Mouse (Mus musculus) MEL (cell line): Measurements from ENCODE around the gene Lrrc32. TPM values are rescaled to one million over a fixed set of nuclear protein-coding genes. Genes with fewer than 3 reads are reported as not detected.

Experiments
- DNase-seq: peaks from one replicate; pipeline ENCODE4 v3.0.0; 2011; ENCODE audit warnings: low read depth, low spot score
- H3K27ac ChIP-seq: 2 replicates; pipeline ENCODE4 v1.5.1; 2012; ENCODE audit warnings: low read depth, mild to moderate bottlenecking, control low read depth, low read length, moderate library complexity; ENCODE audit not compliant: control insufficient read depth
- H3K27me3 ChIP-seq, 2 experiments: fragments of 150-350 bp in 1 of 2; sonication (generic) in 1 of 2; 2 replicates each; pipeline ENCODE4 v1.6.1; 2012; ENCODE audit warnings: low read length in 2 of 2, mild to moderate bottlenecking in 2 of 2, improper control_type of control experiment in 1 of 2, moderate library complexity in 1 of 2; ENCODE audit not compliant: insufficient read depth in 2 of 2, control insufficient read depth in 1 of 2
- H3K36me3 ChIP-seq, 2 experiments: 2 replicates each; pipeline ENCODE4 v1.6.1; 2012 to 2014; ENCODE audit warnings: low read length in 2 of 2, improper control_type of control experiment in 1 of 2, inconsistent platforms in 1 of 2, mild to moderate bottlenecking in 1 of 2; ENCODE audit not compliant: insufficient read depth in 2 of 2, control insufficient read depth in 1 of 2
- H3K4me1 ChIP-seq, 2 experiments: fragments of 150-350 bp in 1 of 2; sonication (generic) in 1 of 2; 2 replicates each; pipeline ENCODE4 v1.6.1; 2012; ENCODE audit warnings: low read length in 2 of 2, improper control_type of control experiment in 1 of 2, mild to moderate bottlenecking in 1 of 2; ENCODE audit not compliant: insufficient read depth in 2 of 2, control insufficient read depth in 1 of 2
- H3K4me3 ChIP-seq, 2 experiments: fragments of 150-350 bp in 1 of 2; sonication (generic) in 1 of 2; 2 replicates each; pipeline ENCODE4 v1.5.1; 2012; ENCODE audit warnings: low read depth in 2 of 2, low read length in 2 of 2, mild to moderate bottlenecking in 2 of 2, moderate library complexity in 2 of 2, control low read depth in 1 of 2, improper control_type of control experiment in 1 of 2; ENCODE audit not compliant: control insufficient read depth in 1 of 2, insufficient read depth in 1 of 2
- H3K79me2 ChIP-seq: 2 replicates; pipeline ENCODE4 v1.6.1; 2012; ENCODE audit warnings: mild to moderate bottlenecking, low read length, moderate library complexity; ENCODE audit not compliant: control insufficient read depth, poor library complexity, insufficient read depth
- H3K9ac ChIP-seq: 2 replicates; pipeline ENCODE4 v1.6.1; 2012; ENCODE audit warnings: low read depth, mild to moderate bottlenecking, control low read depth, low read length, moderate library complexity; ENCODE audit not compliant: control insufficient read depth, poor library complexity, severe bottlenecking
- H3K9me3 ChIP-seq: fragments of 150-350 bp; sonication (generic); replicated peaks from 2 replicates; pipeline ENCODE4 v1.6.1; 2012; ENCODE audit warnings: mild to moderate bottlenecking, low read length, improper control_type of control experiment, moderate library complexity; ENCODE audit not compliant: insufficient read depth
- CHD1 ChIP-seq: IDR thresholded peaks from 2 replicates; pipeline ENCODE4 v1.6.1; 2012; ENCODE audit warnings: low read depth, mild to moderate bottlenecking, inconsistent platforms, low read length, improper control_type of control experiment
- CHD2 ChIP-seq: IDR thresholded peaks from 2 replicates; pipeline ENCODE4 v1.6.1; 2011; ENCODE audit warnings: low read length, improper control_type of control experiment
- GABPA ChIP-seq: IDR thresholded peaks from 2 replicates; pipeline ENCODE4 v1.6.1; 2012; ENCODE audit warnings: low read depth, mild to moderate bottlenecking, inconsistent platforms, low read length, improper control_type of control experiment, moderate library complexity
- GATA1 ChIP-seq: IDR thresholded peaks from 2 replicates; pipeline ENCODE4 v1.6.1; 2011; ENCODE audit warnings: low read depth, low read length, improper control_type of control experiment
- HCFC1 ChIP-seq: IDR thresholded peaks from 2 replicates; pipeline ENCODE4 v1.6.1; 2012; ENCODE audit warnings: low read depth, mild to moderate bottlenecking, inconsistent platforms, low read length, improper control_type of control experiment, moderate library complexity
- MAZ ChIP-seq: IDR thresholded peaks from 2 replicates; pipeline ENCODE4 v1.6.1; 2012; ENCODE audit warnings: low read depth, mild to moderate bottlenecking, inconsistent platforms, low read length, improper control_type of control experiment
- MEF2A ChIP-seq: IDR thresholded peaks from 2 replicates; pipeline ENCODE4 v1.6.1; 2014; ENCODE audit warnings: low read depth, mild to moderate bottlenecking, inconsistent platforms, low read length, improper control_type of control experiment; ENCODE audit not compliant: poor library complexity, insufficient replicate concordance, severe bottlenecking; ENCODE audit errors: extremely low read depth
- MYB ChIP-seq: IDR thresholded peaks from 2 replicates; pipeline ENCODE4 v1.6.1; 2011; ENCODE audit warnings: mild to moderate bottlenecking, low read depth, low read length, improper control_type of control experiment
- MYC ChIP-seq: IDR thresholded peaks from 2 replicates; pipeline ENCODE4 v1.6.1; 2011; ENCODE audit warnings: low read depth, mild to moderate bottlenecking, low read length, improper control_type of control experiment, moderate library complexity
- RCOR1 ChIP-seq: IDR thresholded peaks from 2 replicates; pipeline ENCODE4 v1.6.1; 2012; ENCODE audit warnings: low read depth, mild to moderate bottlenecking, inconsistent platforms, low read length, improper control_type of control experiment
- SIN3A ChIP-seq: IDR thresholded peaks from 2 replicates; pipeline ENCODE4 v1.6.1; 2012; ENCODE audit warnings: low read length, improper control_type of control experiment, inconsistent platforms
- UBTF ChIP-seq: IDR thresholded peaks from 2 replicates; pipeline ENCODE4 v1.6.1; 2012; ENCODE audit warnings: low read depth, mild to moderate bottlenecking, inconsistent platforms, low read length, improper control_type of control experiment, moderate library complexity, borderline replicate concordance; ENCODE audit not compliant: insufficient read depth
- USF2 ChIP-seq, 2 experiments: IDR thresholded peaks; 2 replicates each; pipeline ENCODE4 v1.6.1; 2011 to 2012; ENCODE audit warnings: improper control_type of control experiment in 2 of 2, low read length in 2 of 2, borderline replicate concordance in 1 of 2, inconsistent platforms in 1 of 2, low read depth in 1 of 2, mild to moderate bottlenecking in 1 of 2; ENCODE audit not compliant: insufficient read depth in 1 of 2
- ZKSCAN1 ChIP-seq: IDR thresholded peaks from 2 replicates; pipeline ENCODE4 v1.6.1; 2012; ENCODE audit warnings: low read depth, mild to moderate bottlenecking, inconsistent platforms, low read length, improper control_type of control experiment, moderate library complexity
- ZMIZ1 ChIP-seq: IDR thresholded peaks from 2 replicates; pipeline ENCODE4 v1.6.1; 2012; ENCODE audit warnings: low read depth, mild to moderate bottlenecking, inconsistent platforms, low read length, improper control_type of control experiment, moderate library complexity
- polyA plus RNA-seq, 2 experiments: library from polyadenylated mRNA; stranded (reverse) in 1 of 2; unstranded in 1 of 2; fragments of >175 nt in 1 of 2; fragments of >200 nt in 1 of 2; gene quantifications; 2 replicates each; pipeline versions ENCODE4 v1.2.1 to v1.2.4; 2012; ENCODE audit warnings: low replicate concordance in 2 of 2, low read depth in 1 of 2; ENCODE audit not compliant: insufficient read length in 2 of 2, insufficient read depth in 1 of 2, missing spikeins in 1 of 2
- total RNA-seq: library from RNA; depleted of rRNA; stranded (reverse); fragments of 300-350 nt; gene quantifications from 2 replicates; pipeline ENCODE4 v1.2.3, GENCODE M21; 2012

Gene Lrrc32
- total and polyA plus RNA-seq, 3 experiments: not detected

DNA sequence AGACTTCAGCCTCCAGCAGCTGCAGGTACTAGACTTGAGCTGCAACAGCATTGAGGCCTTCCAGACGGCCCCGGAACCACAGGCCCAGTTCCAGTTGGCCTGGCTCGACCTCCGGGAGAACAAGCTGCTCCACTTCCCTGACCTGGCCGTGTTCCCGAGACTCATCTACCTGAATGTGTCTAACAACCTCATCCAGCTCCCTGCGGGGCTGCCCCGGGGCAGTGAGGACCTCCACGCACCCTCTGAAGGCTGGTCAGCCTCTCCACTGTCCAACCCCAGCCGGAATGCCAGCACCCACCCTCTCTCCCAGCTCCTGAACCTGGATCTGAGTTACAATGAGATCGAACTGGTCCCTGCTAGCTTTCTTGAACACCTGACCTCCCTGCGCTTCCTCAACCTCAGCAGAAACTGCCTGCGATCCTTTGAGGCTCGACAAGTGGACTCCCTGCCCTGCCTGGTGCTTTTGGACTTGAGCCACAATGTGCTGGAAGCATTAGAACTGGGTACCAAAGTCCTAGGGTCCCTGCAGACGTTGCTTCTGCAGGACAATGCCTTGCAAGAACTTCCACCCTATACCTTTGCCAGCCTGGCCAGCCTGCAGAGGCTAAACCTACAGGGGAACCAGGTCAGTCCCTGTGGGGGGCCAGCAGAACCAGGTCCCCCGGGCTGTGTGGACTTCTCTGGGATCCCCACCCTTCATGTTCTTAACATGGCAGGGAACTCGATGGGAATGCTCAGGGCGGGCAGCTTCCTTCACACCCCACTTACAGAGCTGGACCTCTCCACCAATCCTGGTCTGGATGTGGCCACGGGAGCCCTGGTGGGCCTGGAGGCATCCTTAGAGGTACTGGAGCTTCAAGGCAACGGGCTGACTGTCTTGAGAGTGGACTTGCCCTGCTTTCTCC is 9.8 kb downstream of the Lrrc32 start:
- no peak for TF ChIP-seq SIN3A
- TF ChIP-seq, all 39 proteins: peak for 0
- H3K79me2 ChIP-seq: no peaks in the 10 kb centered on the region
- H3K9ac ChIP-seq: no peak overlapping the region
- no peak overlapping the region for H3K27ac ChIP-seq
- no peaks in the 10 kb centered on the region for H3K4me1 ChIP-seq
- no peaks in the 10 kb centered on the region for H3K9me3 ChIP-seq
- H3K36me3 ChIP-seq: no peaks in the 10 kb centered on the region
- H3K27me3 ChIP-seq: peaks cover 0 to 5% of the 10 kb centered on the region in 2 experiments; a peak in 3 of 4 replicates
- no peak for DNase-seq
- H3K4me3 ChIP-seq: no peak overlapping the region

- no peak for DNase-seq
- Histone ChIP-seq H3K36me3 (no peaks in the 10 kb centered on the region), H3K9ac (no peak overlapping the region), H3K27ac (no peak overlapping the region), H3K9me3 (no peaks in the 10 kb centered on the region), H3K79me2 (no peaks in the 10 kb centered on the region), H3K27me3 (peaks cover 0 to 5% of the 10 kb centered on the region in 2 experiments; a peak in 3 of 4 replicates), H3K4me3 (no peak overlapping the region), H3K4me1 (no peaks in the 10 kb centered on the region)
- no peak for TF ChIP-seq UBTF
- no peak for TF ChIP-seq CHD1
- no peak for TF ChIP-seq MYC
- TF ChIP-seq RCOR1: no peak
- no peak for TF ChIP-seq MYB
- no peak for TF ChIP-seq HCFC1
- TF ChIP-seq MAZ: no peak
- TF ChIP-seq ZKSCAN1: no peak
- TF ChIP-seq GATA1: no peak
- no peak for TF ChIP-seq USF2 (IDR thresholded peaks at IDR 0.05; ENCODE audit: borderline replicate concordance in 1 of 2, insufficient read depth in 1 of 2, low read depth in 1 of 2, low read length in 2 of 2)
- TF ChIP-seq GABPA: no peak
- TF ChIP-seq CHD2: no peak
- no peak for TF ChIP-seq MEF2A
- TF ChIP-seq ZMIZ1: no peak
Observed at GRCm38 (mm10) chr7:98499561-98500292, 10.6 kb downstream of the Lrrc32 start.
